Mouse (Mus musculus) neural tube, embryonic 10.5 days (tissue): ENCODE data around the gene Acvr1c.

Source experiments
- DNase-seq: peaks from one replicate; pipeline ENCODE4 v3.0.0-alpha.2; 2017; ENCODE audit warnings: low spot score; ENCODE audit errors: extremely low spot score

The Acvr1c gene

GRCm38 (mm10) chr2:58357414-58358131 is at the start of gene Acvr1c:
TSS of gene Acvr1c (minus strand) at chr2:58357895.
- no peak for DNase-seq

- DNase-seq: no peak
These were observed 45.8 kb upstream of the Acvr1c start for GRCm38 (mm10) chr2:58403481-58403880.

- no peak for DNase-seq
These were observed 30.9 kb upstream of the Acvr1c start for GRCm38 (mm10) chr2:58388601-58389000.

GRCm38 (mm10) chr2:58380020-58380419 is 22.3 kb upstream of the Acvr1c start:
- no peak for DNase-seq

- DNase-seq: no peak
These were observed 21.8 kb upstream of the Acvr1c start for GRCm38 (mm10) chr2:58379475-58379874.

- DNase-seq: no peak
These were observed 19.9 kb upstream of the Acvr1c start for GRCm38 (mm10) chr2:58377417-58378130.

- no peak for DNase-seq
These were observed 8.5 kb upstream of the Acvr1c start for GRCm38 (mm10) chr2:58366196-58366595.

- DNase-seq: no peak
These were observed 3.8 kb upstream of the Acvr1c start for GRCm38 (mm10) chr2:58361361-58362046.

- no peak for DNase-seq
These were observed 401 bp upstream of the Acvr1c start for GRCm38 (mm10) chr2:58358132-58358460.

- DNase-seq: peak; percentile 40
These were observed 654 bp downstream of the Acvr1c start for GRCm38 (mm10) chr2:58357068-58357413.

GRCm38 (mm10) chr2:58354389-58354788 is 3.3 kb downstream of the Acvr1c start:
- DNase-seq: no peak

GRCm38 (mm10) chr2:58352846-58353245 is 4.8 kb downstream of the Acvr1c start:
- no peak for DNase-seq

- DNase-seq: no peak
These were observed 7.0 kb downstream of the Acvr1c start for GRCm38 (mm10) chr2:58350657-58351056.

- no peak for DNase-seq
These were observed 21.0 kb downstream of the Acvr1c start for GRCm38 (mm10) chr2:58336730-58337129.

GRCm38 (mm10) chr2:58329589-58329988 is 28.1 kb downstream of the Acvr1c start:
- no peak for DNase-seq

GRCm38 (mm10) chr2:58324118-58324901 is 33.4 kb downstream of the Acvr1c start:
- DNase-seq: peak; percentile 60

GRCm38 (mm10) chr2:58323274-58323673 is 34.4 kb downstream of the Acvr1c start:
- DNase-seq: no peak

GRCm38 (mm10) chr2:58316186-58316585 is 41.5 kb downstream of the Acvr1c start:
- DNase-seq: no peak

GRCm38 (mm10) chr2:58309695-58310094 is 48.0 kb downstream of the Acvr1c start:
- DNase-seq: no peak

GRCm38 (mm10) chr2:58304450-58304849 is 53.2 kb downstream of the Acvr1c start:
- DNase-seq: no peak

GRCm38 (mm10) chr2:58289759-58290431 is 67.8 kb downstream of the Acvr1c start:
- no peak for DNase-seq
